Mouse (Mus musculus) inflammation-experienced regulatory T-cells (primary cell): ENCODE measurements around the gene Trappc3. TPM values are rescaled to one million over a fixed set of nuclear protein-coding genes. Genes with fewer than 3 reads are reported as not detected.

ENCODE experiments used
- polyA plus RNA-seq, 2 experiments: library from polyadenylated mRNA; unstranded; fragments of 100-300 nt; shearing (Covaris generic); gene quantifications; one replicate each; pipeline ENCODE4 v1.2.1; 2017

Gene Trappc3
- 10 to 100 TPM; 85.6 to 91.2 TPM for polyA plus RNA-seq

GRCm38 (mm10) chr4:126262119-126262807 lies at the start of gene Trappc3:
Gene Trappc3 (plus strand): TSS chr4:126262325.

GRCm38 (mm10) chr4:126256131-126256791 lies 5.9 kb upstream of the Trappc3 start, which contains the start of gene Map7d1:
Gene Map7d1 (minus strand): TSS chr4:126256343.

DNA sequence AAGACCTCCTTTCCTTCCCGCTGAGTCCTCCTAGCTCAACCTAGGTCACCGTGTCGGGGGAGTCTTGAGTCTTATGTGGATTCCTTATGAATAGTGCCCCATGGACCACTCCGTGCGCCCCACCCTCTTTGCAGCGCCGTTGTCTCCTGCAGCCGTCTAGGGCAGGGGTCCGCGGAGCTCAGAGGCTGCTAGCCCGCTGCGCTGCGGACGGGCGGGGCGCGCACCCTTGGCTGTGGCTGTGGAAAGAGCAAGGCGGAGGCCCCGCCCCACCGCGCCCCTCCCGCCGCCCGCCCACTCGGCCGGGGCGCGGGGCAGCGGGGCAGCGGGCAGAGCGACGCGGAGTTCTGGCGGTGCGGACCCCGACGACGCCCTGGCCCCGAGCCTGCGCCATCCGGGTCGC lies 24.4 kb downstream of the Trappc3 start, which contains the start of gene Col8a2:
Col8a2 (plus strand) TSS at position 302 of the 400 bp plus-strand sequence.

GRCm38 (mm10) chr4:126321111-126321853 lies 59.2 kb downstream of the Trappc3 start, which contains the start of gene Adprhl2:
Gene Adprhl2 (minus strand): TSS chr4:126321703.

DNA sequence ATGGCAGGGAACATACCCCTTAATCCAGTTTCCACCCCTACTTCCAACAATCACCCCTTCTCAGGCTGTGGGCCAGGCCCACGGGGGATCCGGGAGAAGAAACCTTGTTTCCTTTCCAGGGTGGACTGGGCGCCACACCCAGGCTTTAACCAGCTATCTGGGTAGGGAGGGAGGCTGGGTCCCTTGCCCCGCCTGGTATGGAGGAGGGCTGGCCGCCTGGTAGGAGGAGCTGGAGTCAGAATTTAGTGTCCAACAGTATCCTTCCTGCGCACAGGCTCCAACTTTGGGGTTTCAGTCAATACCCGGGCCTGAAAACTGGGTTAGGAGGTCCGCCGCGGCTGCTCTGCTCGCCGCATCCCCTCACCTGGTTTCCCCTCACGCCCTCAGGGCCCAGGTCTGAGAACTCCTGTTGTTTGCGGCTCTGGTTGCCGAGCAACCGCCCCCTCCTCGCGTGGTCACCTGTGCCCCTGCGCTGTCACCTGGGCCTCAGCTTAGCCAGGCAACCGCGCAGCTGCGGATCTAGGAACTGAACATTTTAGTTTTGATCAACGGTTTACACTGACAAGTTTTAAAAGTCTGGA lies 63.2 kb downstream of the Trappc3 start, which contains the start of gene Tekt2:
Tekt2 (minus strand) TSS at position 408 of the 581 bp plus-strand sequence.

Other genes with a start within 250 kb of the Trappc3 start
- gene Csf3r, start 237.8 kb upstream of the Trappc3 start, polyA plus RNA-seq: under 1 TPM; 0.05 to 0.81 TPM
- gene Mrps15, start 215.4 kb upstream of the Trappc3 start, polyA plus RNA-seq: 100 to 1,000 TPM in 1 of 2 experiments, 10 to 100 TPM in 1; 98.3 to 104 TPM
- 1 to 10 TPM in 1 of 2 experiments, under 1 TPM in 1; 0.37 to 4.8 TPM for gene Oscp1, start 203.8 kb upstream of the Trappc3 start, polyA plus RNA-seq
- 10 to 100 TPM; 53.0 to 64.1 TPM for gene Lsm10, start 165.7 kb upstream of the Trappc3 start, polyA plus RNA-seq
- gene Stk40, start 158.4 kb upstream of the Trappc3 start, polyA plus RNA-seq: 10 to 100 TPM; 52.2 to 59.3 TPM
- gene Eva1b, start 114.6 kb upstream of the Trappc3 start, polyA plus RNA-seq: 10 to 100 TPM; 43.5 to 54.9 TPM
- gene Sh3d21, start 98.8 kb upstream of the Trappc3 start, polyA plus RNA-seq: 1 to 10 TPM; 1.5 to 2.2 TPM
- 100 to 1,000 TPM; 175 to 176 TPM for gene Thrap3, start 59.6 kb upstream of the Trappc3 start, polyA plus RNA-seq
- 10 to 100 TPM; 65.9 to 67.0 TPM for gene Map7d1, start 6.0 kb upstream of the Trappc3 start, polyA plus RNA-seq
- gene Col8a2, start 24.5 kb downstream of the Trappc3 start, polyA plus RNA-seq: not detected
- 10 to 100 TPM; 68.3 to 80.0 TPM for gene Adprhl2, start 59.4 kb downstream of the Trappc3 start, polyA plus RNA-seq
- under 1 TPM in 1 of 2 experiments, not detected in 1; 0.37 TPM for gene Tekt2, start 63.4 kb downstream of the Trappc3 start, polyA plus RNA-seq
- gene Ago3, start 167.2 kb downstream of the Trappc3 start, polyA plus RNA-seq: 10 to 100 TPM; 28.4 to 29.3 TPM
- 1 to 10 TPM; 3.9 to 5.6 TPM for gene Ago1, start 206.3 kb downstream of the Trappc3 start, polyA plus RNA-seq